ENCODE assay signal across 26 mouse cellular contexts in genomic region chr1:82808564-82808963, GRCm38 (mm10). TPM values are rescaled to one million over a fixed set of nuclear protein-coding genes. Genes with fewer than 3 reads are reported as not detected.
DNase-seq lines count a peak whose midpoint lies in the region; ATAC-seq lines count a peak whose summit lies in the region.
"Had no signal": no experiment of that assay in that cellular context is flagged by ENCODE, and none has a peak within 500 bp of the region (broad histone marks: within the 10 kb centered on the region; RNA-seq: fewer than 3 reads in every experiment).

No protein-coding gene starts in this region.

- no peak overlapping the region for H3K9ac ChIP-seq in heart, embryonic 12.5 days
- no peak overlapping the region for H3K9ac ChIP-seq in kidney, embryonic 16.5 days (replicated peaks; ENCODE audit: low read length)
- H3K9ac ChIP-seq in midbrain, embryonic 11.5 days (ENCODE audit: low read length), result no peak overlapping the region
- H3K9ac ChIP-seq: forebrain, embryonic 15.5 days; hindbrain, embryonic 12.5 days; liver, embryonic 15.5 days; midbrain, embryonic 12.5 days; neural tube, embryonic 12.5 days had no signal

- no peak for DNase-seq in heart, adult 11 months
- no peak for DNase-seq in kidney, adult 9 months
- peak; percentile 25 for DNase-seq in 3134 (ENCODE audit: extremely low read depth, insufficient read length, low spot score)
- peak; percentile 62 for DNase-seq in fibroblast of lung, adult 2 months (ENCODE audit: low read depth)
- DNase-seq in midbrain, embryonic 11.5 days (ENCODE audit: low spot score, missing footprints), result no peak
- DNase-seq in left cerebral cortex, postnatal 10 days (ENCODE audit: extremely low spot score in 1 of 2, low spot score in 2 of 2), result no peak
- DNase-seq: cerebellum, adult 18-20 months; cerebellum, postnatal 36 days; kidney, postnatal 14 days; layer of hippocampus, postnatal 36 days; thymus, postnatal 36 days had no signal

- H3K36me3 ChIP-seq in heart, embryonic 12.5 days, result no peaks in the 10 kb centered on the region
- H3K36me3 ChIP-seq in kidney, embryonic 16.5 days (ENCODE audit: insufficient read depth, low read length), result no peaks in the 10 kb centered on the region
- no peaks in the 10 kb centered on the region for H3K36me3 ChIP-seq in midbrain, embryonic 11.5 days (ENCODE audit: control insufficient read depth, insufficient read depth, low read length)
- H3K36me3 ChIP-seq: forebrain, embryonic 15.5 days; hindbrain, embryonic 12.5 days; liver, embryonic 15.5 days; midbrain, embryonic 12.5 days; neural tube, embryonic 12.5 days had no signal

- intact Hi-C loops in left cerebral cortex, postnatal 10 days (cut with DNase I), result no loop called here

- no peaks in the 10 kb centered on the region for H3K27me3 ChIP-seq in heart, embryonic 12.5 days (replicated peaks)
- no peaks in the 10 kb centered on the region for H3K27me3 ChIP-seq in kidney, embryonic 16.5 days (ENCODE audit: insufficient read depth, low read length)
- no peaks in the 10 kb centered on the region for H3K27me3 ChIP-seq in midbrain, embryonic 11.5 days (ENCODE audit: control insufficient read depth, insufficient read depth, low read length)
- H3K27me3 ChIP-seq: forebrain, embryonic 15.5 days; hindbrain, embryonic 12.5 days; liver, embryonic 15.5 days; midbrain, embryonic 12.5 days; neural tube, embryonic 12.5 days had no signal

- 0 out of 2 replicates have a peak, but pooled peaks cover 3% of the 10 kb centered on the region for H3K9me3 ChIP-seq in heart, embryonic 12.5 days (replicated peaks)
- peaks cover 3% of the 10 kb centered on the region for H3K9me3 ChIP-seq in kidney, embryonic 16.5 days (ENCODE audit: low read length)
- no peaks in the 10 kb centered on the region for H3K9me3 ChIP-seq in midbrain, embryonic 11.5 days (ENCODE audit: control insufficient read depth, low read length)
- H3K9me3 ChIP-seq: forebrain, embryonic 15.5 days; hindbrain, embryonic 12.5 days; liver, embryonic 15.5 days; midbrain, embryonic 12.5 days; neural tube, embryonic 12.5 days had no signal

- H3K27ac ChIP-seq in heart, embryonic 12.5 days (ENCODE audit: poor library complexity, severe bottlenecking), result peak overlapping the region; percentile 15
- peak overlapping the region; percentile 54; the same call in 1 of the 2 replicates for H3K27ac ChIP-seq in kidney, embryonic 16.5 days (ENCODE audit: low read length)
- H3K27ac ChIP-seq in midbrain, embryonic 11.5 days (ENCODE audit: low read depth, low read length), result no peak overlapping the region
- H3K27ac ChIP-seq: forebrain, embryonic 15.5 days; hindbrain, embryonic 12.5 days; layer of hippocampus, adult 2 months; midbrain, embryonic 12.5 days; neural tube, embryonic 12.5 days had no signal

- 54% methylated on average over 3 of the region's 3 CpGs for WGBS in heart, embryonic 12.5 days
- 40% methylated on average over 3 of the region's 3 CpGs for WGBS in kidney, embryonic 16.5 days
- WGBS in midbrain, embryonic 11.5 days, result 70% methylated on average over 3 of the region's 3 CpGs

- peaks cover 12% of the 10 kb centered on the region for H3K4me1 ChIP-seq in heart, embryonic 12.5 days (replicated peaks)
- H3K4me1 ChIP-seq in kidney, embryonic 16.5 days (ENCODE audit: insufficient read depth, low read length), result 0 out of 2 replicates have a peak, but pooled peaks cover 4% of the 10 kb centered on the region
- no peaks in the 10 kb centered on the region for H3K4me1 ChIP-seq in midbrain, embryonic 11.5 days (ENCODE audit: control insufficient read depth, insufficient read depth, low read length)
- H3K4me1 ChIP-seq: forebrain, embryonic 15.5 days; hindbrain, embryonic 12.5 days; midbrain, embryonic 12.5 days; neural tube, embryonic 12.5 days had no signal

- no peak overlapping the region for H3K4me2 ChIP-seq in heart, embryonic 12.5 days
- H3K4me2 ChIP-seq in kidney, embryonic 16.5 days (replicated peaks; ENCODE audit: low read depth, low read length), result no peak overlapping the region
- no peak overlapping the region for H3K4me2 ChIP-seq in midbrain, embryonic 11.5 days
- H3K4me2 ChIP-seq: forebrain, embryonic 15.5 days; hindbrain, embryonic 12.5 days; liver, embryonic 15.5 days; midbrain, embryonic 12.5 days; neural tube, embryonic 12.5 days had no signal

- ATAC-seq in heart, embryonic 12.5 days (ENCODE audit: insufficient number of reproducible peaks, low FRiP score), result no peak
- ATAC-seq in kidney, embryonic 16.5 days (ENCODE audit: low FRiP score, low TSS enrichment), result no peak
- no peak for ATAC-seq in midbrain, embryonic 11.5 days (ENCODE audit: low FRiP score)
- ATAC-seq: forebrain, embryonic 15.5 days; inflammation-experienced regulatory T-cells, adult 6 months; lung, postnatal 0 days had no signal

- no peak overlapping the region for H3K4me3 ChIP-seq in heart, embryonic 12.5 days
- no peak overlapping the region for H3K4me3 ChIP-seq in kidney, embryonic 16.5 days (ENCODE audit: low read length)
- H3K4me3 ChIP-seq in midbrain, embryonic 11.5 days (ENCODE audit: low read depth, low read length), result no peak overlapping the region
- H3K4me3 ChIP-seq: forebrain, embryonic 15.5 days; hindbrain, embryonic 12.5 days; layer of hippocampus, adult 2 months; liver, embryonic 15.5 days; midbrain, embryonic 12.5 days; neural tube, embryonic 12.5 days had no signal

RNA-seq across cellular contexts. Expression of gene Agfg1, which starts 30.7 kb away (rescaled TPM):
- 46.4 and 47.0 TPM in 2 replicates for polyA plus RNA-seq in heart, embryonic 12.5 days (2016; fragmentation: Nextera tagmentation; extraction: Ambion mirVana)
- 28.0 and 28.2 TPM in 2 replicates for polyA plus RNA-seq in kidney, embryonic 16.5 days (2015; fragmentation: Nextera tagmentation; extraction: Ambion mirVana)
- polyA plus RNA-seq in midbrain, embryonic 11.5 days (2014; fragmentation: Nextera tagmentation; extraction: Ambion mirVana), result 48.7 and 49.3 TPM in 2 replicates
- 10 to 100 TPM; 82.3 to 86.3 TPM for total RNA-seq in left cerebral cortex, postnatal 10 days (2021)

RNA-seq across cellular contexts. Expression of gene Gm47791, which starts 37.5 kb away (rescaled TPM):
- polyA plus RNA-seq in heart, embryonic 12.5 days (2016; fragmentation: Nextera tagmentation; extraction: Ambion mirVana), result not detected in 2 replicates
- polyA plus RNA-seq in kidney, embryonic 16.5 days (2015; fragmentation: Nextera tagmentation; extraction: Ambion mirVana), result not detected in 2 replicates
- not detected in 2 replicates for polyA plus RNA-seq in midbrain, embryonic 11.5 days (2014; fragmentation: Nextera tagmentation; extraction: Ambion mirVana)
- total RNA-seq in left cerebral cortex, postnatal 10 days (2021), result not detected
- total RNA-seq: adrenal gland, postnatal 4 days; gastrocnemius, postnatal 4 days; layer of hippocampus, adult 2 months; layer of hippocampus, postnatal 36 days; left cerebral cortex, postnatal 36 days; monocyte, adult 5-6 weeks had no signal
- polyA plus RNA-seq: forebrain, embryonic 15.5 days; heart, postnatal 0 days; hindbrain, embryonic 12.5 days; inflammation-experienced regulatory T-cells, adult 6 months; liver, embryonic 15.5 days; lung, postnatal 0 days; midbrain, embryonic 12.5 days; neural tube, embryonic 12.5 days had no signal

RNA-seq across cellular contexts. Expression of gene Tm4sf20, which starts 40.3 kb away (rescaled TPM):
- 0.17 TPM in 1 of 2 replicates, not detected in the other for polyA plus RNA-seq in heart, embryonic 12.5 days (2016; fragmentation: Nextera tagmentation; extraction: Ambion mirVana)
- 1.1 and 1.7 TPM in 2 replicates for polyA plus RNA-seq in kidney, embryonic 16.5 days (2015; fragmentation: Nextera tagmentation; extraction: Ambion mirVana)
- 0.08 TPM in 1 of 2 replicates, not detected in the other for polyA plus RNA-seq in midbrain, embryonic 11.5 days (2014; fragmentation: Nextera tagmentation; extraction: Ambion mirVana)
- total RNA-seq in left cerebral cortex, postnatal 10 days (2021), result not detected
- total RNA-seq: adrenal gland, postnatal 4 days; gastrocnemius, postnatal 4 days; layer of hippocampus, adult 2 months; layer of hippocampus, postnatal 36 days; left cerebral cortex, postnatal 36 days; monocyte, adult 5-6 weeks had no signal
- polyA plus RNA-seq: forebrain, embryonic 15.5 days; heart, postnatal 0 days; hindbrain, embryonic 12.5 days had no signal

Comparison
In these comparisons a context has a peak if more than half of its experiments do, and no peak if none do; other contexts are left out.
1. DNase-seq: peak in 3134 (single experiment) and fibroblast of lung, adult 2 months (single experiment); none in heart, adult 11 months (single experiment), kidney, adult 9 months (single experiment), midbrain, embryonic 11.5 days (single experiment) and left cerebral cortex, postnatal 10 days (0 of 2).